Mouse (Mus musculus) cortical plate, adult 2 months (tissue): ENCODE results near the gene Morn4.

Source experiments
- CTCF ChIP-seq: fragments of 200-500 bp; IDR thresholded peaks from 2 replicates; pipeline ENCODE4 v1.5.1; 2011; ENCODE audit warnings: mild to moderate bottlenecking, control low read depth, low read length; ENCODE audit not compliant: insufficient read depth; ENCODE audit errors: extremely low read depth
- POLR2A ChIP-seq: fragments of 200-500 bp; IDR thresholded peaks from 2 replicates; pipeline ENCODE4 v1.6.1; 2011; ENCODE audit warnings: mild to moderate bottlenecking, low read length, control low read depth; ENCODE audit not compliant: insufficient read depth; ENCODE audit errors: extremely low read depth

DNA sequence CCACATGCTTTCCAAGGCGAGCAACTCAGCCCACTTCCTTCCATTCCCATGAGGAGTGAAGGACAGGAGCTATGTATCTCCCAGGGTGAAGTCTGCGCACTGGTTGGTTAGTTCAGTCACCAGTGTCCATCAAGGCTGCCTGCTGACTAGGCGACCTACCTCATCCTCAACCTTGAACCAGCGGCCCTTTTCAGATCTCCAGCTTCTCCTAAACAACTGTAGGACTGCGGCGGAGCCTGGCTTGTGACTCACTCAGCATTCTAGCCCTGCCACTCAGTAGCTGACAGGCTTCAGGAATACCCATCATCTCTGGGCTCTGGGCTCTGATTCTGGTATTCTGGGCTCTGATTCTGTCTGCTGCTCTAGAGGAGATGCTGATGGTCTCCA is 40.1 kb upstream of the Morn4 start:
- no peak for TF ChIP-seq CTCF
- no peak for TF ChIP-seq POLR2A
